7 mouse cellular contexts compared by ENCODE assay signal in the genomic region with DNA sequence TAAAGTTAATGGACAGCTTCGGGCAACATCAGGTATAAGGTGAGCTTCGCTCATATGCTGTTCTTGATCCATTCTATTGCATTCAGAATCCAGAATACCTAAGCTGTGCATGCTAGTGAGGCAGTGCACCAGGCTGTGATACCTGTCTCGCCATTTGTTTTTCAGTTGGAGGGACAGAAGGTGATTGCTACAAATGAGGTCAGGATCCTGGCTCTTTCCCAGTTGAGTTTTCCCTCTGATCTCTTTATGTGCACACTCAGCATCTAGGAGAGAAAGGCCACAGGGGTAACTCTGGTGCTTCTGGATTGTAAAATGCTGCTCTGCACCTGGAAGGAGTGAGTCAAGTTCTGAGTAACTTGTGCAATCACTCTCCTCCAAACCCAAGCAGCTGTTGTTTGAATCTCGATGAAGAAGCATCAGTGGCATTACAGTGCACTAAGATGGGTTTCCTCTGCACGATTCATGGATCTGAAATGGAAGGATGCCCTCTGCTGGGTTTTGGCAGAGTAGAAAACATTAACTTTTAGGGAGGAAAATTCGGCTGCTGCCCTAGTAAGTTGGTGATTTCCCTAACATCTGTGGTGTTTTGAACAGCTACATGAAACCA.
A peak's percentile ranks its signal among the peaks of the same experiment; 100 is the strongest.
DNase-seq lines count a peak whose midpoint lies in the region.

No protein-coding gene starts in this region.

- intact Hi-C loops in left cerebral cortex, postnatal 4 days (cut with DNase I), result loop anchor here (10.0 kb wide), 3 partner anchors 268 to 578 kb away; a partner anchor contains a TSS

- DNase-seq in left cerebral cortex, adult 11 months (ENCODE audit: low spot score), result peak; percentile 22
- DNase-seq in left cerebral cortex, postnatal 4 days, result no peak
- DNase-seq in cerebellum, postnatal 10 days, result peak; percentile 46 to 55
- peak; percentile 60 for DNase-seq in layer of hippocampus, adult 11-12 months (ENCODE audit: low spot score)
- peak; percentile 30 for DNase-seq in right cerebral cortex, postnatal 14 days
- DNase-seq in spleen, postnatal 14 days (ENCODE audit: low spot score in 2 of 2), result no peak
- DNase-seq in lung, postnatal 14 days, result no peak

Comparison
In these comparisons a context has a peak if more than half of its experiments do, and no peak if none do; other contexts are left out.
1. DNase-seq: peak in left cerebral cortex, adult 11 months (single experiment), cerebellum, postnatal 10 days (2 of 2), layer of hippocampus, adult 11-12 months (single experiment) and right cerebral cortex, postnatal 14 days (single experiment); none in left cerebral cortex, postnatal 4 days (single experiment), spleen, postnatal 14 days (0 of 2) and lung, postnatal 14 days (single experiment).